Comparison of ENCODE assay signal across 25 mouse cellular contexts in the genomic region with DNA sequence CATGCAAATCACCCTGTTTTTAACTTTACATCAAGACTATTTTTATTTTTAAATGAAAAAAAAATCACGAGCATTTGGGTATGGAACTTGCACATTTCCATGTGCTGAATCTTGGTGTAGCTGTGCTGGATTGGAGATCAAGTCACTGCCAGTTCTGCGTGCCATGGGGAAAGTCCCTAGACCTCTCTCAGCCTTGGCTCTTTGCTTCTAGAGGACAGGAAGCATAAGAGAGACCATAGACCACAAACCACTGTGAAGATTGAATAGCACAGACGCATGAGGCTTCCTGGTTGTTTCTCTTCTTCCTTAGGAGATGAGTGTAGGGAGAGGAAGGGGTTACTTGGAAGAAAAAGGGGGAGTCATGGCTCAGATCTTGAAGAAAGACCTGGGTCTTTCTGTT.
DNase-seq lines count a peak whose midpoint lies in the region; ATAC-seq and TF ChIP-seq lines count a peak whose summit lies in the region.
"Had no signal": no experiment of that assay in that cellular context is flagged by ENCODE, and none has a peak within 500 bp of the region (broad histone marks: within the 10 kb centered on the region; RNA-seq: fewer than 3 reads in every experiment).

No protein-coding gene starts in this region.

- peaks cover 10% of the 10 kb centered on the region for H3K4me1 ChIP-seq in cortical plate, adult 2 months (ENCODE audit: control insufficient read depth, insufficient read depth, low read length)
- H3K4me1 ChIP-seq: embryonic facial prominence, embryonic 15.5 days had no signal

- intact Hi-C loops in left cerebral cortex, adult 2 months (cut with DNase I), result no loop called here
- intact Hi-C loops in left cerebral cortex, postnatal 14 days (cut with DNase I), result no loop called here

- TF ChIP-seq POLR2A in cortical plate, adult 2 months (IDR thresholded peaks at IDR 0.05; ENCODE audit: extremely low read depth, insufficient read depth, low read length), result no peak

- ATAC-seq in CD4-positive, CD25-positive, alpha-beta regulatory T cell, adult 4 months, result peak; percentile 34
- ATAC-seq: forebrain, embryonic 16.5 days; hindbrain, embryonic 16.5 days; inflammation-experienced regulatory T-cells, adult 6 months; intestine, embryonic 16.5 days; Patski had no signal

- DNase-seq in left cerebral cortex, adult 2 months (ENCODE audit: extremely low spot score in 1 of 2, low spot score in 2 of 2), result no peak
- DNase-seq in left cerebral cortex, postnatal 14 days (ENCODE audit: low spot score in 2 of 2), result no peak
- no peak for DNase-seq in cerebellum, adult 11 months
- no peak for DNase-seq in cerebellum, postnatal 10 days
- DNase-seq: adrenal gland, postnatal 10 days; adrenal gland, postnatal 36 days; B cell, adult 2 months; cerebellum, adult 11-12 months; cerebellum, adult 8-10 months; cerebellum, postnatal 14 days; gastrocnemius, adult 2 months; gastrocnemius, postnatal 14 days; heart, adult 11 months; kidney, adult 18-20 months had no signal

- no peak for TF ChIP-seq CTCF in left cerebral cortex, adult 2 months (IDR thresholded peaks at IDR 0.05)
- no peak for TF ChIP-seq CTCF in cortical plate, adult 2 months (IDR thresholded peaks at IDR 0.05; ENCODE audit: extremely low read depth, insufficient read depth, low read length)

- H3K4me3 ChIP-seq in left cerebral cortex, adult 2 months, result no peak overlapping the region
- no peak overlapping the region for H3K4me3 ChIP-seq in cortical plate, adult 2 months (ENCODE audit: insufficient read depth, low read length)
- H3K4me3 ChIP-seq: embryonic facial prominence, embryonic 12.5 days; embryonic facial prominence, embryonic 15.5 days; forebrain, embryonic 12.5 days; gastrocnemius, adult 2 months; hindbrain, embryonic 13.5 days had no signal

- peak overlapping the region; percentile 59; the same call in 1 of the 2 replicates for H3K27ac ChIP-seq in left cerebral cortex, adult 2 months
- H3K27ac ChIP-seq in cortical plate, adult 2 months (ENCODE audit: insufficient read depth, low read length), result peak overlapping the region; percentile 91
- H3K27ac ChIP-seq: embryonic facial prominence, embryonic 12.5 days; embryonic facial prominence, embryonic 15.5 days; forebrain, embryonic 12.5 days; gastrocnemius, adult 2 months; hindbrain, embryonic 13.5 days had no signal
